Mouse (Mus musculus): ENCODE results near the gene Kat2b. TPM values are rescaled to one million over a fixed set of nuclear protein-coding genes. Genes with fewer than 3 reads are reported as not detected.
"Not testable (repeated sequence)": the region's sequence is repeated elsewhere in the genome, so short reads cannot be mapped to it uniquely, and the experiment has no call there.

The Kat2b gene
- total RNA-seq, 2 experiments from 2014 or later: 73.5 to 91.5 TPM

- no peak for DNase-seq
- intact Hi-C loops (cut with DNase I): loop anchor here (5.0 kb wide), 1 partner anchor 89 kb away; the partner anchor contains the start of gene Kat2b
Measured at GRCm38 (mm10) chr17:53655959-53656358, 89.3 kb downstream of the Kat2b start.

- intact Hi-C loops (cut with DNase I): loop anchor here (5.0 kb wide), 1 partner anchor 89 kb away; the partner anchor contains the start of gene Kat2b
- peak in 1 of 2 experiments; percentile 11 for DNase-seq
Measured at GRCm38 (mm10) chr17:53656369-53656860, 89.8 kb downstream of the Kat2b start.

GRCm38 (mm10) chr17:53657391-53657790, 90.7 kb downstream of the Kat2b start:
- intact Hi-C loops (cut with DNase I): loop anchor here (5.0 kb wide), 1 partner anchor 90 kb away; the partner anchor contains the start of gene Kat2b
- DNase-seq: peak in 1 of 2 experiments; percentile 20

GRCm38 (mm10) chr17:53658668-53659067, 92.0 kb downstream of the Kat2b start:
- intact Hi-C loops (cut with DNase I): loop anchor here (5.0 kb wide), 1 partner anchor 91 kb away; the partner anchor contains the start of gene Kat2b
- DNase-seq: no peak

GRCm38 (mm10) chr17:53659230-53659629, 92.6 kb downstream of the Kat2b start:
- DNase-seq: no peak
- intact Hi-C loops (cut with DNase I): loop anchor here (5.0 kb wide), 1 partner anchor 92 kb away; the partner anchor contains the start of gene Kat2b

GRCm38 (mm10) chr17:53659738-53660137, 93.1 kb downstream of the Kat2b start:
- intact Hi-C loops (cut with DNase I): loop anchor here (5.0 kb wide), 1 partner anchor 92 kb away; the partner anchor contains the start of gene Kat2b
- peak in 1 of 2 experiments; percentile 27 for DNase-seq

GRCm38 (mm10) chr17:53661056-53661840, 94.6 kb downstream of the Kat2b start:
- peak in 1 of 2 experiments; percentile 14 for DNase-seq
- intact Hi-C loops (cut with DNase I): no loop called here

GRCm38 (mm10) chr17:53664267-53664666, 97.6 kb downstream of the Kat2b start:
- intact Hi-C loops (cut with DNase I): no loop called here
- DNase-seq: no peak

- no peak for DNase-seq
- intact Hi-C loops (cut with DNase I): no loop called here
Measured at GRCm38 (mm10) chr17:53664703-53665382, 98.2 kb downstream of the Kat2b start.

GRCm38 (mm10) chr17:53670453-53670852, 103.8 kb downstream of the Kat2b start:
- no peak for DNase-seq
- intact Hi-C loops (cut with DNase I): no loop called here

- no peak for DNase-seq
- intact Hi-C loops (cut with DNase I): no loop called here
Measured at GRCm38 (mm10) chr17:53678716-53679115, 112.1 kb downstream of the Kat2b start.

GRCm38 (mm10) chr17:53688321-53688720, 121.7 kb downstream of the Kat2b start:
- DNase-seq: no peak
- intact Hi-C loops (cut with DNase I): loop anchor here (5.0 kb wide), 1 partner anchor 211 kb away; the partner anchor contains the start of gene Rab5a

- DNase-seq: peak; percentile 98
- intact Hi-C loops (cut with DNase I): loop anchor here (5.0 kb wide), 1 partner anchor 212 kb away; the partner anchor contains the start of gene Rab5a
Measured at GRCm38 (mm10) chr17:53688877-53689802, 122.5 kb downstream of the Kat2b start, which contains the start of gene Sgo1. Gene Sgo1 (minus strand): TSS chr17:53689333.

GRCm38 (mm10) chr17:53689946-53690345, 123.3 kb downstream of the Kat2b start:
- no peak for DNase-seq
- intact Hi-C loops (cut with DNase I): loop anchor here (2.0 to 5.0 kb wide), 2 partner anchors 123 to 213 kb away; partner anchors contain the start of genes Kat2b and Rab5a

- DNase-seq: peak; percentile 42 to 68
- intact Hi-C loops (cut with DNase I): no loop called here
Measured at GRCm38 (mm10) chr17:53694039-53694438, 127.4 kb downstream of the Kat2b start.

GRCm38 (mm10) chr17:53697521-53697920, 130.9 kb downstream of the Kat2b start:
- intact Hi-C loops (cut with DNase I); DNase-seq: not testable (repeated sequence)

- intact Hi-C loops (cut with DNase I): no loop called here
- DNase-seq: no peak
Measured at GRCm38 (mm10) chr17:53714453-53714852, 147.8 kb downstream of the Kat2b start.

GRCm38 (mm10) chr17:53715161-53715560, 148.5 kb downstream of the Kat2b start:
- intact Hi-C loops (cut with DNase I); DNase-seq: not testable (repeated sequence)

GRCm38 (mm10) chr17:53718474-53718873, 151.8 kb downstream of the Kat2b start:
- no peak for DNase-seq
- intact Hi-C loops (cut with DNase I): no loop called here
